Mouse (Mus musculus): ENCODE results near the gene Foxp3. TPM values are rescaled to one million over a fixed set of nuclear protein-coding genes. Genes with fewer than 3 reads are reported as not detected.

Gene Foxp3
- polyA plus RNA-seq, 1 experiment from 2014 or later, result not detected

- no peak overlapping the region for H3K4me2 ChIP-seq (ENCODE audit: low read depth, low read length)
- no peak overlapping the region for H3K9ac ChIP-seq (replicated peaks)
- H3K36me3 ChIP-seq (replicated peaks; ENCODE audit: insufficient read depth, low read length), result no peaks in the 10 kb centered on the region
- peaks cover 16% of the 10 kb centered on the region for H3K4me1 ChIP-seq (ENCODE audit: insufficient read depth)
- ATAC-seq (no peak), DNase-seq (no peak)
- H3K27ac ChIP-seq (ENCODE audit: low read depth), result no peak overlapping the region
- WGBS (ENCODE audit: insufficient replicate concordance), result 46% methylated on average over 7 of the region's 7 CpGs
- TF ChIP-seq EP300 (IDR thresholded peaks at IDR 0.05; ENCODE audit: low read depth) (no peak), CTCF (IDR thresholded peaks at IDR 0.05; ENCODE audit: low read depth) (no peak)
- no peaks in the 10 kb centered on the region for H3K9me3 ChIP-seq (ENCODE audit: low read length)
- H3K4me3 ChIP-seq (ENCODE audit: low read depth, low read length), result no peak overlapping the region
- H3K27me3 ChIP-seq (ENCODE audit: insufficient read depth, low read length), result no peaks in the 10 kb centered on the region
Observed at GRCm38 (mm10) chrX:7570481-7571175, 2.8 kb upstream of the Foxp3 start.

GRCm38 (mm10) chrX:7571565-7572136 lies 1.8 kb upstream of the Foxp3 start:
- no peak overlapping the region for H3K9ac ChIP-seq (replicated peaks)
- no peaks in the 10 kb centered on the region for H3K9me3 ChIP-seq (ENCODE audit: low read length)
- DNase-seq, result no peak
- H3K4me1 ChIP-seq (ENCODE audit: insufficient read depth), result peaks cover 16% of the 10 kb centered on the region
- H3K27me3 ChIP-seq (ENCODE audit: insufficient read depth, low read length), result no peaks in the 10 kb centered on the region
- H3K4me2 ChIP-seq (ENCODE audit: low read depth, low read length), result peak overlapping the region; percentile 85; the same call in 1 of the 2 replicates
- 69% methylated on average over 9 of the region's 9 CpGs for WGBS (ENCODE audit: insufficient replicate concordance)
- ATAC-seq, result no peak
- H3K36me3 ChIP-seq (replicated peaks; ENCODE audit: insufficient read depth, low read length), result no peaks in the 10 kb centered on the region
- no peak overlapping the region for H3K27ac ChIP-seq (ENCODE audit: low read depth)
- H3K4me3 ChIP-seq (ENCODE audit: low read depth, low read length), result no peak overlapping the region
- TF ChIP-seq CTCF (IDR thresholded peaks at IDR 0.05; ENCODE audit: low read depth) (no peak), EP300 (IDR thresholded peaks at IDR 0.05; ENCODE audit: low read depth) (no peak)

GRCm38 (mm10) chrX:7572466-7572865 lies 978 bp upstream of the Foxp3 start:
- DNase-seq (no peak), ATAC-seq (no peak)
- Histone ChIP-seq H3K4me1 (ENCODE audit: insufficient read depth) (peaks cover 16% of the 10 kb centered on the region), H3K9me3 (ENCODE audit: low read length) (no peaks in the 10 kb centered on the region), H3K9ac (replicated peaks) (no peak overlapping the region), H3K27ac (ENCODE audit: low read depth) (peak overlapping the region; percentile 85; the same call in 1 of the 2 replicates), H3K4me3 (ENCODE audit: low read depth, low read length) (peak overlapping the region; percentile 64), H3K27me3 (ENCODE audit: insufficient read depth, low read length) (no peaks in the 10 kb centered on the region), H3K4me2 (ENCODE audit: low read depth, low read length) (peak overlapping the region; percentile 85), H3K36me3 (replicated peaks; ENCODE audit: insufficient read depth, low read length) (no peaks in the 10 kb centered on the region)
- TF ChIP-seq EP300 (IDR thresholded peaks at IDR 0.05; ENCODE audit: low read depth) (no peak), CTCF (IDR thresholded peaks at IDR 0.05; ENCODE audit: low read depth) (no peak)
- WGBS (ENCODE audit: insufficient replicate concordance), result 51% methylated on average over 10 of the region's 10 CpGs

- Histone ChIP-seq H3K27me3 (ENCODE audit: insufficient read depth, low read length) (no peaks in the 10 kb centered on the region), H3K4me1 (ENCODE audit: insufficient read depth) (peaks cover 16% of the 10 kb centered on the region), H3K9ac (replicated peaks) (peak within 1 kb of the TSS; percentile 75), H3K4me2 (ENCODE audit: low read depth, low read length) (peak within 1 kb of the TSS; percentile 85), H3K36me3 (replicated peaks; ENCODE audit: insufficient read depth, low read length) (no peaks in the 10 kb centered on the region), H3K4me3 (ENCODE audit: low read depth, low read length) (peak within 1 kb of the TSS; percentile 64), H3K9me3 (ENCODE audit: low read length) (no peaks in the 10 kb centered on the region), H3K27ac (ENCODE audit: low read depth) (peak within 1 kb of the TSS; percentile 85)
- DNase-seq (peak; percentile 92), ATAC-seq (peak; percentile 98)
- TF ChIP-seq CTCF (IDR thresholded peaks at IDR 0.05; ENCODE audit: low read depth) (no peak), EP300 (IDR thresholded peaks at IDR 0.05; ENCODE audit: low read depth) (peak; percentile 9; the same call in 1 of the 2 replicates)
- 25% methylated on average over 40 of the region's 65 CpGs for WGBS (ENCODE audit: insufficient replicate concordance)
Observed at GRCm38 (mm10) chrX:7574087-7574884, 842 bp downstream of the Foxp3 start, which contains the start of gene Ppp1r3f. Gene Ppp1r3f (minus strand): TSS chrX:7574283.

- Histone ChIP-seq H3K4me3 (ENCODE audit: low read depth, low read length) (peak overlapping the region; percentile 64), H3K9me3 (ENCODE audit: low read length) (no peaks in the 10 kb centered on the region), H3K27ac (ENCODE audit: low read depth) (peak overlapping the region; percentile 66), H3K9ac (replicated peaks) (no peak overlapping the region), H3K4me1 (ENCODE audit: insufficient read depth) (peaks cover 16% of the 10 kb centered on the region), H3K27me3 (ENCODE audit: insufficient read depth, low read length) (no peaks in the 10 kb centered on the region), H3K4me2 (ENCODE audit: low read depth, low read length) (peak overlapping the region; percentile 85), H3K36me3 (replicated peaks; ENCODE audit: insufficient read depth, low read length) (no peaks in the 10 kb centered on the region)
- WGBS (ENCODE audit: insufficient replicate concordance), result 18% methylated on average over 5 of the region's 6 CpGs
- ATAC-seq (no peak), DNase-seq (no peak)
- TF ChIP-seq CTCF (IDR thresholded peaks at IDR 0.05; ENCODE audit: low read depth), result no peak
- no peak for TF ChIP-seq EP300 (IDR thresholded peaks at IDR 0.05; ENCODE audit: low read depth)
Observed at GRCm38 (mm10) chrX:7574885-7575231, 1.4 kb downstream of the Foxp3 start.

GRCm38 (mm10) chrX:7581151-7581550 lies 7.7 kb downstream of the Foxp3 start:
- Histone ChIP-seq H3K9ac (replicated peaks) (no peak overlapping the region), H3K4me1 (ENCODE audit: insufficient read depth) (no peaks in the 10 kb centered on the region), H3K27me3 (ENCODE audit: insufficient read depth, low read length) (no peaks in the 10 kb centered on the region), H3K4me2 (ENCODE audit: low read depth, low read length) (no peak overlapping the region), H3K27ac (ENCODE audit: low read depth) (no peak overlapping the region), H3K9me3 (ENCODE audit: low read length) (no peaks in the 10 kb centered on the region), H3K36me3 (replicated peaks; ENCODE audit: insufficient read depth, low read length) (no peaks in the 10 kb centered on the region), H3K4me3 (ENCODE audit: low read depth, low read length) (no peak overlapping the region)
- DNase-seq (no peak), ATAC-seq (no peak)
- WGBS (ENCODE audit: insufficient replicate concordance), result 82% methylated on average over 2 of the region's 2 CpGs
- TF ChIP-seq CTCF (IDR thresholded peaks at IDR 0.05; ENCODE audit: low read depth) (no peak), EP300 (IDR thresholded peaks at IDR 0.05; ENCODE audit: low read depth) (no peak)

All from liver, postnatal 0 days (tissue).